14 mouse cellular contexts compared by ENCODE assay signal in the genomic region with DNA sequence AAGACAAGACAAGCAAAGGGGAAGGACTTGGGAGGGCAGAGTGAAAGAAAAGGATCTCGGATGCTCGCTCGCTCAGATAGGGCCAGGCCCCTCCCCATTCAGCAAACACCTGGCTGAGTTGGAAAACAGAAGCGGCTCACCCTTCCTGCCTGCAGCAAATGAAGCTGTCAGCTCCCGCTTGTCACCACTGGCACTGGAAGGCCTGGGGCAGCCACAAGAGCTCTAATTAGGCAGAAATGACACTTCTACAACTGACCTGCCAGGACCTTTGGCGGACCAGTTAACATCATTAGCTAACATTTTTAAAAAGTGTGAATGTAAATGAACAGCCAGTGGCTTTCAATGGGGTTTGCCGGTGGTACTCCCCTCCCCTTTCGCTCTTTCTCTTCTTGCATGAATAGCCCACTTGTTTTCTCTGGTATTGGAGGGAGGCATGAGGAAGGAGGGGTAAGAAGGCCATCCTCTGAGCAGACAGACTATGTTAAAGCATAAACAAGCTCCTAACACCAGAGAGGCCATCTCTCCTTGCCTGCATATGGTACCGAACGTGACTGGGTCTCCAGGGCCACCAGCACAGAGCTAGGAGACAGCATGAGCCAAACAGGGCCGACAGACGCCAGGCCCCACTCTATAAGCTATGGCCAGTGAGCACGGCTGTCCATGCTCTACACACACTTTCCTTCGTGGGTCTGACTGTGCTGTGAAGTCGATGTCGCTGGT. TPM values are rescaled to one million over a fixed set of nuclear protein-coding genes. Genes with fewer than 3 reads are reported as not detected.
DNase-seq lines count a peak whose midpoint lies in the region; ATAC-seq and TF ChIP-seq lines count a peak whose summit lies in the region.
"Had no signal": no experiment of that assay in that cellular context is flagged by ENCODE, and none has a peak within 500 bp of the region (broad histone marks: within the 10 kb centered on the region; RNA-seq: fewer than 3 reads in every experiment).

No protein-coding gene starts in this region.

- no peaks in the 10 kb centered on the region for H3K9me3 ChIP-seq in neural tube, embryonic 12.5 days
- H3K9me3 ChIP-seq in forebrain, postnatal 0 days (ENCODE audit: low read length) = no peaks in the 10 kb centered on the region
- H3K9me3 ChIP-seq in midbrain, embryonic 11.5 days (ENCODE audit: control insufficient read depth, low read length) = no peaks in the 10 kb centered on the region
- H3K9me3 ChIP-seq: heart, embryonic 15.5 days; megakaryocyte, embryonic 14.5 days had no signal

- no peak overlapping the region for H3K27ac ChIP-seq in neural tube, embryonic 12.5 days
- H3K27ac ChIP-seq in forebrain, postnatal 0 days (ENCODE audit: low read depth, low read length) = no peak overlapping the region
- no peak overlapping the region for H3K27ac ChIP-seq in midbrain, embryonic 11.5 days (ENCODE audit: low read depth, low read length)
- no peak overlapping the region for H3K27ac ChIP-seq in thymus, adult 2 months (ENCODE audit: control insufficient read depth, insufficient read depth, low read length)
- H3K27ac ChIP-seq: heart, embryonic 15.5 days had no signal

- no peaks in the 10 kb centered on the region for H3K36me3 ChIP-seq in neural tube, embryonic 12.5 days
- H3K36me3 ChIP-seq in forebrain, postnatal 0 days (ENCODE audit: insufficient read depth) = no peaks in the 10 kb centered on the region
- no peaks in the 10 kb centered on the region for H3K36me3 ChIP-seq in midbrain, embryonic 11.5 days (ENCODE audit: control insufficient read depth, insufficient read depth, low read length)
- H3K36me3 ChIP-seq in thymus, adult 2 months (ENCODE audit: control insufficient read depth, insufficient read depth, low read length) = no peaks in the 10 kb centered on the region
- H3K36me3 ChIP-seq: heart, embryonic 15.5 days had no signal

- peak overlapping the region; percentile 28; the same call in 1 of the 2 replicates for H3K4me2 ChIP-seq in neural tube, embryonic 12.5 days (replicated peaks)
- H3K4me2 ChIP-seq in forebrain, postnatal 0 days (ENCODE audit: low read depth) = no peak overlapping the region
- H3K4me2 ChIP-seq in midbrain, embryonic 11.5 days = no peak overlapping the region
- H3K4me2 ChIP-seq: heart, embryonic 15.5 days had no signal

- H3K4me1 ChIP-seq in neural tube, embryonic 12.5 days = peaks cover 12% of the 10 kb centered on the region
- H3K4me1 ChIP-seq in forebrain, postnatal 0 days (ENCODE audit: insufficient read depth) = 0 out of 2 replicates have a peak, but pooled peaks cover 5% of the 10 kb centered on the region
- H3K4me1 ChIP-seq in midbrain, embryonic 11.5 days (ENCODE audit: control insufficient read depth, insufficient read depth, low read length) = peaks cover 9% of the 10 kb centered on the region; the same call in 1 of the 2 replicates
- H3K4me1 ChIP-seq in thymus, adult 2 months (replicated peaks; ENCODE audit: control insufficient read depth, insufficient read depth, low read length) = no peaks in the 10 kb centered on the region
- H3K4me1 ChIP-seq: heart, embryonic 15.5 days; megakaryocyte, embryonic 14.5 days had no signal

- TF ChIP-seq POLR2A in thymus, adult 2 months (IDR thresholded peaks at IDR 0.05; ENCODE audit: control insufficient read depth, extremely low read depth, insufficient read depth, low read length, poor library complexity) = no peak

- TF ChIP-seq CTCF in forebrain, postnatal 0 days (IDR thresholded peaks at IDR 0.05; ENCODE audit: low read depth) = no peak
- TF ChIP-seq CTCF in thymus, adult 2 months (IDR thresholded peaks at IDR 0.05; ENCODE audit: borderline replicate concordance, control insufficient read depth, extremely low read depth, insufficient read depth, low read length, poor library complexity) = no peak

- 16% methylated on average over 16 of the region's 16 CpGs for WGBS in neural tube, embryonic 12.5 days
- WGBS in forebrain, postnatal 0 days = 8% methylated on average over 16 of the region's 16 CpGs
- WGBS in midbrain, embryonic 11.5 days = 14% methylated on average over 16 of the region's 16 CpGs
- 76% methylated on average over 16 of the region's 16 CpGs for WGBS in thymus, adult 2 months

- ATAC-seq in neural tube, embryonic 12.5 days (ENCODE audit: low FRiP score, low read depth) = no peak
- peak; percentile 65 for ATAC-seq in forebrain, postnatal 0 days
- peak; percentile 44; the same call in 1 of the 2 replicates for ATAC-seq in midbrain, embryonic 11.5 days (ENCODE audit: low FRiP score)
- ATAC-seq: liver, postnatal 0 days had no signal

- DNase-seq in neural tube, embryonic 10.5 days (ENCODE audit: extremely low spot score, low spot score) = no peak
- peak; percentile 41 for DNase-seq in forebrain, postnatal 0 days
- no peak for DNase-seq in midbrain, embryonic 11.5 days (ENCODE audit: low spot score, missing footprints)
- no peak for DNase-seq in adrenal gland, postnatal 25 days
- DNase-seq in left cerebral cortex, adult 11 months (ENCODE audit: low spot score) = no peak
- no peak for DNase-seq in spleen, postnatal 4 days (ENCODE audit: low spot score in 2 of 2)
- no peak for DNase-seq in thymus, adult 2 months
- DNase-seq: cerebellum, postnatal 36 days; kidney, adult 18-20 months; liver, postnatal 0 days had no signal

- no peak overlapping the region for H3K9ac ChIP-seq in neural tube, embryonic 12.5 days
- H3K9ac ChIP-seq in forebrain, postnatal 0 days = no peak overlapping the region
- H3K9ac ChIP-seq in midbrain, embryonic 11.5 days (ENCODE audit: low read length) = no peak overlapping the region
- H3K9ac ChIP-seq: heart, embryonic 15.5 days; liver, postnatal 0 days had no signal

- no peak overlapping the region for H3K4me3 ChIP-seq in neural tube, embryonic 12.5 days
- no peak overlapping the region for H3K4me3 ChIP-seq in forebrain, postnatal 0 days (ENCODE audit: low read depth, low read length)
- no peak overlapping the region for H3K4me3 ChIP-seq in midbrain, embryonic 11.5 days (ENCODE audit: low read depth, low read length)
- no peak overlapping the region for H3K4me3 ChIP-seq in thymus, adult 2 months (ENCODE audit: control insufficient read depth, insufficient read depth, low read length)
- H3K4me3 ChIP-seq: heart, embryonic 15.5 days; megakaryocyte, embryonic 14.5 days had no signal

- peaks cover 58% of the 10 kb centered on the region for H3K27me3 ChIP-seq in neural tube, embryonic 12.5 days (replicated peaks)
- peaks cover 30% of the 10 kb centered on the region for H3K27me3 ChIP-seq in forebrain, postnatal 0 days (ENCODE audit: insufficient read depth, low read length)
- H3K27me3 ChIP-seq in midbrain, embryonic 11.5 days (ENCODE audit: control insufficient read depth, insufficient read depth, low read length) = peaks cover 44% of the 10 kb centered on the region
- no peaks in the 10 kb centered on the region for H3K27me3 ChIP-seq in thymus, adult 2 months (ENCODE audit: control insufficient read depth, insufficient read depth, low read length)

RNA-seq across cellular contexts. Expression of gene Eno4, which starts 12.0 kb away (rescaled TPM):
- 0.41 and 0.55 TPM in 2 replicates for polyA plus RNA-seq in neural tube, embryonic 12.5 days (2016; fragmentation: Nextera tagmentation; extraction: Ambion mirVana)
- 0.92 and 2.0 TPM in 2 replicates for total RNA-seq in forebrain, postnatal 0 days (2014; rRNA removed)
- polyA plus RNA-seq in forebrain, postnatal 0 days (2015; fragmentation: Nextera tagmentation; extraction: Ambion mirVana) = 1.0 and 2.0 TPM in 2 replicates
- polyA plus RNA-seq in midbrain, embryonic 11.5 days (2014; fragmentation: Nextera tagmentation; extraction: Ambion mirVana) = 0.39 and 0.45 TPM in 2 replicates
- total RNA-seq in adrenal gland, postnatal 25 days (2021) = 0.24 and 0.33 TPM in 2 replicates
- 0.09 and 0.14 TPM in 2 replicates for polyA plus RNA-seq in thymus, adult 2 months (2012; rRNA removed)
- total RNA-seq: MEL had no signal
- polyA plus RNA-seq: liver, postnatal 0 days had no signal

RNA-seq across cellular contexts. Expression of gene Hspa12a, which starts 12.2 kb away (rescaled TPM):
- polyA plus RNA-seq in neural tube, embryonic 12.5 days (2016; fragmentation: Nextera tagmentation; extraction: Ambion mirVana) = 67.0 and 74.2 TPM in 2 replicates
- total RNA-seq in forebrain, postnatal 0 days (2014; rRNA removed) = 53.7 and 75.8 TPM in 2 replicates
- polyA plus RNA-seq in forebrain, postnatal 0 days (2015; fragmentation: Nextera tagmentation; extraction: Ambion mirVana) = 45.5 and 52.6 TPM in 2 replicates
- polyA plus RNA-seq in midbrain, embryonic 11.5 days (2014; fragmentation: Nextera tagmentation; extraction: Ambion mirVana) = 9.3 and 10.6 TPM in 2 replicates
- 115 and 119 TPM in 2 replicates for total RNA-seq in adrenal gland, postnatal 25 days (2021)
- 1.5 and 3.3 TPM in 2 replicates for polyA plus RNA-seq in thymus, adult 2 months (2012; rRNA removed)
- total RNA-seq: MEL had no signal
